Mouse (Mus musculus) heart, embryonic 14.5 days (tissue): ENCODE results near the gene Fam120a. TPM values are rescaled to one million over a fixed set of nuclear protein-coding genes. Genes with fewer than 3 reads are reported as not detected.

Experiments used
- ATAC-seq: fragments of 200-750 bp; cut with Nextera tagmentation; 2 replicates; pipeline ENCODE4 v1.8.0; 2017; ENCODE audit warnings: low read depth, moderate TSS enrichment; ENCODE audit not compliant: insufficient number of reproducible peaks, insufficient read depth, low FRiP score
- H3K27ac ChIP-seq, 2 experiments: fragments of 200-500 bp in 1 of 2; fragments of 300-500 bp in 1 of 2; sonication (generic) in 1 of 2; replicated peaks in 1 of 2; 2 replicates each; pipeline ENCODE4 v1.5.1; 2012 to 2014; ENCODE audit warnings: low read depth in 2 of 2, low read length in 2 of 2, control low read depth in 1 of 2, mild to moderate bottlenecking in 1 of 2, mixed read lengths in 1 of 2; ENCODE audit not compliant: control insufficient read depth in 1 of 2, insufficient read depth in 1 of 2
- H3K27me3 ChIP-seq: fragments of 300-500 bp; sonication (generic); 2 replicates; pipeline ENCODE4 v1.6.1; 2014; ENCODE audit warnings: mild to moderate bottlenecking, low read length, control low read depth; ENCODE audit not compliant: control insufficient read depth, insufficient read depth
- H3K36me3 ChIP-seq: fragments of 300-500 bp; sonication (generic); 2 replicates; pipeline ENCODE4 v1.6.1; 2014; ENCODE audit warnings: mild to moderate bottlenecking, control low read depth, low read length, mixed read lengths; ENCODE audit not compliant: control insufficient read depth, insufficient read depth
- H3K4me1 ChIP-seq, 2 experiments: fragments of 200-500 bp in 1 of 2; fragments of 300-500 bp in 1 of 2; sonication (generic) in 1 of 2; 2 replicates each; pipeline ENCODE4 v1.6.1; 2012 to 2014; ENCODE audit warnings: low read length in 2 of 2, control low read depth in 1 of 2, mixed read lengths in 1 of 2; ENCODE audit not compliant: control insufficient read depth in 2 of 2, insufficient read depth in 2 of 2
- H3K4me2 ChIP-seq: fragments of 300-500 bp; sonication (generic); 2 replicates; pipeline ENCODE4 v1.6.1; 2014; ENCODE audit warnings: mild to moderate bottlenecking, low read length
- H3K4me3 ChIP-seq, 2 experiments: fragments of 200-500 bp in 1 of 2; fragments of 300-500 bp in 1 of 2; sonication (generic) in 1 of 2; 2 replicates each; pipeline ENCODE4 v1.5.1; 2012 to 2014; ENCODE audit warnings: low read length in 2 of 2, mild to moderate bottlenecking in 2 of 2, control low read depth in 1 of 2, low read depth in 1 of 2, moderate library complexity in 1 of 2; ENCODE audit not compliant: control insufficient read depth in 1 of 2, insufficient read depth in 1 of 2
- H3K9ac ChIP-seq: fragments of 300-500 bp; sonication (generic); 2 replicates; pipeline ENCODE4 v1.6.1; 2014; ENCODE audit warnings: mild to moderate bottlenecking, low read length
- H3K9me3 ChIP-seq: fragments of 300-500 bp; sonication (generic); 2 replicates; pipeline ENCODE4 v1.6.1; 2016; ENCODE audit warnings: low read length, control low read depth; ENCODE audit not compliant: control insufficient read depth
- WGBS: fragments of 180-500 bp; shearing (Covaris S2); extraction: QIAGEN DNeasy Blood & Tissue Kit; methylation state at CpG from one replicate; pipeline ENCODE4 v1.1.7; 2014; 5-methylcytosine and 5-hydroxymethylcytosine counted together
- polyA plus RNA-seq: library from polyadenylated mRNA; unstranded; fragments of >200 nt; fragmentation: Nextera tagmentation; extraction: Ambion mirVana; gene quantifications from 2 replicates; pipeline ENCODE4 v1.2.1, GENCODE M21; 2014

The Fam120a gene
- polyA plus RNA-seq, 1 experiment from 2014 or later: 29.7 TPM

DNA sequence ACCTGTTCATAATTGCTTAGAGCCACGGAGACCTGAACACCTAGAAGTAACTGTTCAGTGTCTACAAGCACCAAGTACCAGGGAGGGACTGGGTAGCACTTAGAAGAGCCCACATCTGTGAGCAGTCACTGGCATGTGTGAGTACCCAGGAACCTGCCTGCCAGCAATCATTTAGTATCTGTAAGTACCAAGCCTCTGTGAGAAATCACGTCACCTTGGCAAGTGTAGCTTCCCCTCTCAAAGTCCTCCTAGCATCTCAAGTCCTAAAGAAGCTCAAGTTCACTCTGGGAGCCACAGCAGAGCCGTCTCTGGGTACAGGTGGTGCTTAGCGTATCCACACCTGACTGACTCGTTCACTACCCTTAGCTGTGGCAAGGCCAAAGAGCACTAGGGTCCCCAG is 116.1 kb downstream of the Fam120a start:
- ATAC-seq: no peak
- Histone ChIP-seq H3K9ac (no peak overlapping the region), H3K4me3 (no peak overlapping the region), H3K4me2 (no peak overlapping the region), H3K27me3 (no peaks in the 10 kb centered on the region), H3K4me1 (peaks cover 25 to 58% of the 10 kb centered on the region in 2 experiments), H3K36me3 (0 out of 2 replicates have a peak, but pooled peaks cover 3% of the 10 kb centered on the region), H3K27ac (no peak overlapping the region), H3K9me3 (no peaks in the 10 kb centered on the region)
- WGBS: 83% methylated on average over 5 of the region's 5 CpGs

DNA sequence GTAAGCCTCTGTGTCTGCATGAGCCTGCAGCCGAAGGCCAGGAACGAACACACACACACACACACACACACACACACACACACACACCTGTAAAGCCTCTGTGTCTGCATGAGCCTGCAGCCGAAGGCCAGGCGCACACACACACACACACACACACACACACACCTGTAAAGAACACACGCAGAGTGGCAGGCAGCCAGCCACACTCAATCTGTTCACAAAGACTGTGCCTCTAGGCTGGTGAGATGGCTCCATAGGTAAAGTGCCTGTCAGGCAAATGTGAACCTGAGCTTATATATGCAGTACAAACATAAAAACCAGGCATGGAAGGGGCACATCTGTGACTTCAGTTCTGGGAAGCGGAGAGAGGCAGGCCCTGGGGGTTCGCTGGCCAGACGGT is 117.0 kb downstream of the Fam120a start:
- 88% methylated on average over 8 of the region's 8 CpGs for WGBS
- ATAC-seq: no peak
- Histone ChIP-seq H3K4me1 (peaks cover 23 to 49% of the 10 kb centered on the region in 2 experiments), H3K27me3 (no peaks in the 10 kb centered on the region), H3K27ac (no peak overlapping the region), H3K9ac (no peak overlapping the region), H3K4me3 (no peak overlapping the region), H3K4me2 (no peak overlapping the region), H3K36me3 (0 out of 2 replicates have a peak, but pooled peaks cover 3% of the 10 kb centered on the region), H3K9me3 (no peaks in the 10 kb centered on the region)

DNA sequence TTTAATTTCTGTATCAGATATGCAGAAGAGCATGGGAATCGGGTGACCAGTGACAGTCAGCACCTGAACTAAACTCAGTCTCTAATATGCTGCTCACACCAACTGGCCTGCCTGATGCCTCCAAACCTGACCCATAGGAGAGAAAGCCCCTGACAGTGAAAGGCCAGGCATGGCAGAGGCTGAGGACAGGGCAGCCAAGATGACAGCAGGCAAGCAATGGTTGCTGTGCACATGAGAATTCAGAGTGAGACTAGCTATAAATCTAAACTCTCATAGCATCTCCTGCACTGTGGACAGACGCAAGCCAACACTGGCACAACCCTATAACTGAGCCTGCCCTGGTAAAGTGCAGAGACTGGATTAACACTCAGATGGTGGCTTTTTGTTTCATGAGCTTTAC is 117.5 kb downstream of the Fam120a start:
- Histone ChIP-seq H3K9ac (no peak overlapping the region), H3K4me1 (peaks cover 23 to 48% of the 10 kb centered on the region in 2 experiments), H3K27ac (no peak overlapping the region), H3K9me3 (no peaks in the 10 kb centered on the region), H3K4me2 (no peak overlapping the region), H3K27me3 (no peaks in the 10 kb centered on the region), H3K4me3 (no peak overlapping the region), H3K36me3 (0 out of 2 replicates have a peak, but pooled peaks cover 3% of the 10 kb centered on the region)
- ATAC-seq: no peak
- WGBS: 86% methylated on average over 2 of the region's 2 CpGs

DNA sequence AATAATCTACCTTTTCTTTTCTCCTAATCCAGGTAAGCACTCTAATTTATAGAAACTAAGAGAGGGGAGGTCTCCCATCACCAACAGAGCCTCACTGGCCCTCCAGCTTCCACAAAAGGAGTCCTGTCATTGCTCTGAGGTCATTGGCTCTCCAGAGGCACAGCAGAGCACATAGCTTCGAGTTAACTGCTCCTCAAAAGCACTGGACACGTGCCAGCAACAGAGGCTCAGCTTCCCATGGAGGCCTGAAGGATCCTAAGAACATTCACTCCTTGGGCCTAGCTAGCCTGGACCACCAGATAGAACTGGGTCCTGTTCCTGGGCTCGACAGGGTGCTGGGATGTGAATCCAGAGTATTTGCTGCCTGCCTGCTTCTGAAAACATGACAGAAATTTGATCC is 118.7 kb downstream of the Fam120a start:
- H3K27ac ChIP-seq: peak overlapping the region; percentile 21 to 56; a peak in 3 of 4 replicates

DNA sequence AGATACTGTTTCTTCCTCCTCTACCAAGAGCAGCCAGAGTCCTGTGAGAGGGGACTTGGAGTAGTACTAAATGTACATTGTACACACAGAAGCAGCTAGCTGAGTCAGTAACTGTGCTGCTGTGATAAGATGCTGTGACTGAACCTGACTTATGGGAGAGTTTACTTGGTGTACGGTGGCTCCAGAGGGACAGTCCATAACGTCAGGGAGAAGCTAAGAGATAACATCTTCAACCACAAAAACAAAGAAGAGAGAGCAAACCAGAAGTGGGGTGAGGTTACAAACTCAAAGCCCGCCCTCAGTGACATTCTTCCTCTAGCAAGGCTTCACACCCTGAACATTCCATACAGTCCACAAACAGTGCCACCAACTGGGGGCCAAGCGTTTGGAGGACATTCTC is 122.5 kb downstream of the Fam120a start:
- Histone ChIP-seq H3K9me3 (no peaks in the 10 kb centered on the region), H3K9ac (no peak overlapping the region), H3K36me3 (0 out of 2 replicates have a peak, but pooled peaks cover 3% of the 10 kb centered on the region), H3K27ac (peak overlapping the region in 1 of 2 experiments; percentile 53; a peak in 1 of 4 replicates), H3K27me3 (no peaks in the 10 kb centered on the region), H3K4me1 (peaks cover 11 to 20% of the 10 kb centered on the region in 2 experiments), H3K4me3 (no peak overlapping the region), H3K4me2 (no peak overlapping the region)
- 31% methylated on average over 4 of the region's 4 CpGs for WGBS
- no peak for ATAC-seq

More for the DNA sequence above, 118.7 kb downstream of the Fam120a start:
- Histone ChIP-seq H3K4me2 (no peak overlapping the region), H3K9me3 (no peaks in the 10 kb centered on the region), H3K4me3 (no peak overlapping the region), H3K36me3 (0 out of 2 replicates have a peak, but pooled peaks cover 3% of the 10 kb centered on the region), H3K4me1 (peaks cover 23 to 45% of the 10 kb centered on the region in 2 experiments), H3K9ac (peak overlapping the region; percentile 27; the same call in 1 of the 2 replicates), H3K27me3 (no peaks in the 10 kb centered on the region)
- WGBS: 17% methylated on average over 3 of the region's 3 CpGs
- ATAC-seq: peak; percentile 19; the same call in 1 of the 2 replicates

GRCm38 (mm10) chr13:48843530-48843929 is 124.3 kb downstream of the Fam120a start:
- no peaks in the 10 kb centered on the region for H3K27me3 ChIP-seq
- no peak overlapping the region for H3K27ac ChIP-seq
- no peak overlapping the region for H3K9ac ChIP-seq
- WGBS: 90% methylated on average over 1 of the region's 1 CpGs
- no peaks in the 10 kb centered on the region for H3K9me3 ChIP-seq
- ATAC-seq: no peak
- H3K36me3 ChIP-seq: 0 out of 2 replicates have a peak, but pooled peaks cover 3% of the 10 kb centered on the region
- H3K4me1 ChIP-seq: peaks cover 5 to 8% of the 10 kb centered on the region in 2 experiments; a peak in 3 of 4 replicates
- H3K4me2 ChIP-seq: no peak overlapping the region
- no peak overlapping the region for H3K4me3 ChIP-seq

GRCm38 (mm10) chr13:48841905-48842592 is 125.8 kb downstream of the Fam120a start:
- no peaks in the 10 kb centered on the region for H3K27me3 ChIP-seq
- no peak overlapping the region for H3K4me3 ChIP-seq
- no peak overlapping the region for H3K9ac ChIP-seq
- no peak overlapping the region for H3K4me2 ChIP-seq
- WGBS: 80% methylated on average over 5 of the region's 5 CpGs
- H3K9me3 ChIP-seq: no peaks in the 10 kb centered on the region
- ATAC-seq: no peak
- H3K27ac ChIP-seq: no peak overlapping the region
- no peaks in the 10 kb centered on the region for H3K36me3 ChIP-seq
- peaks cover 4 to 10% of the 10 kb centered on the region in 2 experiments; a peak in 3 of 4 replicates for H3K4me1 ChIP-seq
